Mouse (Mus musculus): ENCODE data around the gene Olfr1002. TPM values are rescaled to one million over a fixed set of nuclear protein-coding genes. Genes with fewer than 3 reads are reported as not detected.
"Not testable (repeated sequence)": the region's sequence is repeated elsewhere in the genome, so short reads cannot be mapped to it uniquely, and the experiment has no call there.

Olfr1002 gene
- polyA plus RNA-seq (2012; rRNA removed), result not detected in 2 replicates

DNA sequence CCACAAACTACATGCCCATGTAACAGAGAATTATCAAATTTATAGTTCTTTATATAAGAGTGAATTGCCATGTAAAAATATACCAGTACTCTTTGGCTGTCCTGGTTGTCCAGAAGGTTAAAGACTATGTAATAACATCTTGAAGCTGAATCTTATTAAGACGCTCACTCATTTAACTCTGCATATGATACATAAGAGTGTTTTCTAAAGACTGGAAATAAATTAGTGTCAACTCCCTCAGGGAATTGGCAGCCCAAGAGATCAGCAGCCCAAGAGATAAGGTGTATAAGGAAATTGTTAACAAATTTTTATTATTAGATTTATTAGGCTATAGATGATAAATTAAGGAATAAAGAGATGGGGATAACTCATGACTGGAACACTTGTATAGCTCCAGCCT lies at the start of gene Olfr1002:
Olfr1002 (minus strand) TSS at position 101 of the 400 bp plus-strand sequence.
- DNase-seq (ENCODE audit: low spot score), result no peak

DNA sequence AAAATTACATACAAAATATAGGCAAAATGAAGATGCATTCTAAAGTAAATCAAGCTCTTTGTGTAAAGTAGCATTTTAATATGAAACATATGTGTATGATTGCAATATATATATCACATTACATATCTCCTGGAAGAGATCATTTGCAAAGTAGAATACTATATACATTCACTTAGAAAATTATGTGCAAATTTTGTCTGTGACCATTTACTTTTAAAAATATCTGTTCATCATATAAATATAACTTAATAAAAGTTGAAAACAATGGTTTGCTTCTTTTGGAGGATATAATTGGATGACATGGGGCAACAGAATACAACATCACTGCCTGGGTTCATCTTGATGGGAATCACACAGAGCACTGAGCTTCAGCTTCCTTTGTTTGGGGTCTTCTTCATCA lies 38.6 kb upstream of the Olfr1002 start, which contains the start of gene Olfr1008:
Olfr1008 (plus strand) TSS at position 301 of the 400 bp plus-strand sequence.
- DNase-seq (ENCODE audit: low spot score), result no peak

DNA sequence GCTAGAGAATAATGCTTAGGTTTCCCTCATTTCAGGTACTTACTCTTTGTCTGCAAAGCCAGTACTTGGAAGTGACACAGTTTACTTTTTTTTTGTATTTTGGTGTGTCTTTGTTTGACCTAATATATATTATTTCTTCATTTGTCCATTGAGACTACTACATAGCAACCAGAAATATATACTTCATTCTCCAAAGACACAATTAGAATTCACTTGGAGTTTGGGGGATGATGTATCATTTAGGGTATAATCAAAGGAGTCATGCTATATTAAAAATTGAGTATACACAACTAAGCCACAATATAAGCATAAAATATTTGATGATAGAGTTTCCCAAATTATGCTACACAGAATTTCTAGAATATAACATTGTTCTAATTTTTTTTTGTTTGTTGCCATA lies 28.2 kb upstream of the Olfr1002 start, which contains the start of gene Olfr1006:
Olfr1006 (minus strand) TSS at position 101 of the 400 bp plus-strand sequence.
- no peak for DNase-seq (ENCODE audit: low spot score)

DNA sequence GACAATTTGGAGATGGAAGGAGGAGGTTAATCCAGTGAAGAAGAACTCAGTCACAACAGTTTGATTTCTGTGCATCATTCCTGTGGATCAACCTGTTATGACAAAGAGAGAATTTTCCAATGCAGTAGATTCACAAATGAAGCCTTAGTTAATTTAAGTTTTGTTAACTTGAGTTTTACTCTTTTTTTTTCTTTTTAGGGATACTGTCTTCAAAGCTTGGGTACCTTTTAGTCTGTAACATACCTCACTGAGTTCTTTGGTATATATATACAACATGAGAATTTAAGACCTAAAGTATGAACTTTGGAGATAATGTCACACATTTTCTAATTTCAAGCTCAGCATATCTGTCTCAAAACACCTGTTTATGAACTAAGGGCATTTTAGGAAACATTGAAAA lies 13.9 kb upstream of the Olfr1002 start, which contains the start of gene Olfr154:
Olfr154 (minus strand) TSS at position 101 of the 400 bp plus-strand sequence.
- DNase-seq (ENCODE audit: low spot score), result not testable (repeated sequence)

- DNase-seq (ENCODE audit: low spot score), result no peak
Measured at GRCm38 (mm10) chr2:85611803-85612202, 38.7 kb downstream of the Olfr1002 start, which contains the start of gene Olfr1000. Gene Olfr1000, minus strand, starts transcription at chr2:85611903.

Other genes with a start within 250 kb of the Olfr1002 start
- gene Olfr992, start 241.2 kb downstream of the Olfr1002 start, polyA plus RNA-seq (2012; rRNA removed), result not detected in 2 replicates
- gene Olfr993, start 235.8 kb downstream of the Olfr1002 start, polyA plus RNA-seq (2012; rRNA removed), result not detected in 2 replicates
- gene Olfr994, start 214.3 kb downstream of the Olfr1002 start, polyA plus RNA-seq (2012; rRNA removed), result not detected in 2 replicates
- not detected in 2 replicates for gene Olfr995, start 207.1 kb downstream of the Olfr1002 start, polyA plus RNA-seq (2012; rRNA removed)
- gene 4833423E24Rik, start 131.7 kb downstream of the Olfr1002 start, polyA plus RNA-seq (2012; rRNA removed), result 0.03 and 0.10 TPM in 2 replicates
- not detected in 2 replicates for gene Olfr996, start 71.5 kb downstream of the Olfr1002 start, polyA plus RNA-seq (2012; rRNA removed)
- gene Olfr998, start 61.8 kb downstream of the Olfr1002 start, polyA plus RNA-seq (2012; rRNA removed), result not detected in 2 replicates
- gene Olfr1000, start 38.8 kb downstream of the Olfr1002 start, polyA plus RNA-seq (2012; rRNA removed), result not detected in 2 replicates
- not detected in 2 replicates for gene Olfr154, start 13.8 kb upstream of the Olfr1002 start, polyA plus RNA-seq (2012; rRNA removed)
- gene Olfr1006, start 28.1 kb upstream of the Olfr1002 start, polyA plus RNA-seq (2012; rRNA removed), result not detected in 2 replicates
- not detected in 2 replicates for gene Olfr1008, start 38.7 kb upstream of the Olfr1002 start, polyA plus RNA-seq (2012; rRNA removed)
- gene Olfr1009, start 64.7 kb upstream of the Olfr1002 start, polyA plus RNA-seq (2012; rRNA removed), result not detected in 2 replicates
- gene Olfr1012, start 112.1 kb upstream of the Olfr1002 start, polyA plus RNA-seq (2012; rRNA removed), result not detected in 2 replicates
- not detected in 2 replicates for gene Olfr1013, start 116.4 kb upstream of the Olfr1002 start, polyA plus RNA-seq (2012; rRNA removed)
- gene Olfr1014, start 122.0 kb upstream of the Olfr1002 start, polyA plus RNA-seq (2012; rRNA removed), result not detected in 2 replicates
- gene Olfr1015, start 131.3 kb upstream of the Olfr1002 start, polyA plus RNA-seq (2012; rRNA removed), result not detected in 2 replicates
- not detected in 2 replicates for gene Olfr1016, start 151.8 kb upstream of the Olfr1002 start, polyA plus RNA-seq (2012; rRNA removed)
- gene Olfr1018, start 167.8 kb upstream of the Olfr1002 start, polyA plus RNA-seq (2012; rRNA removed), result not detected in 2 replicates
- gene Olfr1019, start 194.8 kb upstream of the Olfr1002 start, polyA plus RNA-seq (2012; rRNA removed), result not detected in 2 replicates
- gene Olfr1020, start 196.3 kb upstream of the Olfr1002 start, polyA plus RNA-seq (2012; rRNA removed), result not detected in 2 replicates
- not detected in 2 replicates for gene Olfr1022, start 217.9 kb upstream of the Olfr1002 start, polyA plus RNA-seq (2012; rRNA removed)
- gene Olfr1023, start 234.9 kb upstream of the Olfr1002 start, polyA plus RNA-seq (2012; rRNA removed), result not detected in 2 replicates

Data from urinary bladder, adult 2 months (tissue).